Mouse (Mus musculus) C2C12 (cell line): ENCODE measurements around the gene Tgfbr3.

Source experiments
- CTCF ChIP-seq: IDR thresholded peaks from one replicate; pipeline ENCODE4 v1.5.1; 2011; ENCODE audit not compliant: control insufficient read depth, insufficient read depth, insufficient read length
- USF1 ChIP-seq: IDR thresholded peaks from one replicate; pipeline ENCODE4 v1.6.1; 2011; ENCODE audit warnings: low read depth, mild to moderate bottlenecking, control low read depth, moderate library complexity

GRCm38 (mm10) chr5:107162812-107163211 is 126.6 kb downstream of the Tgfbr3 start:
- TF ChIP-seq CTCF = no peak
- no peak for TF ChIP-seq USF1
